Mouse (Mus musculus) kidney, postnatal 25 days (tissue): ENCODE measurements around the gene Btbd2.
"Not testable (repeated sequence)": the region's sequence is repeated elsewhere in the genome, so short reads cannot be mapped to it uniquely, and the experiment has no call there.

Experiments
- DNase-seq, 2 experiments: peaks; one replicate each; pipeline ENCODE4 v3.0.0; 2021; ENCODE audit warnings: mixed read lengths in 2 of 2

Gene Btbd2

GRCm38 (mm10) chr10:80669737-80670485 lies 13.0 kb upstream of the Btbd2 start:
- DNase-seq: peak; percentile 95 to 97

- no peak for DNase-seq
These were observed 12.1 kb upstream of the Btbd2 start for GRCm38 (mm10) chr10:80669018-80669417.

- DNase-seq: peak; percentile 60 to 88
These were observed 11.7 kb upstream of the Btbd2 start for GRCm38 (mm10) chr10:80668614-80669013.

- DNase-seq: no peak
These were observed 10.1 kb upstream of the Btbd2 start for GRCm38 (mm10) chr10:80666837-80667412.

GRCm38 (mm10) chr10:80665981-80666733 lies 9.3 kb upstream of the Btbd2 start:
- peak; percentile 33 to 80 for DNase-seq

- DNase-seq: peak; percentile 30 to 79
These were observed 8.6 kb upstream of the Btbd2 start for GRCm38 (mm10) chr10:80665459-80665858.

- DNase-seq: peak; percentile 85 to 93
These were observed 8.1 kb upstream of the Btbd2 start for GRCm38 (mm10) chr10:80665016-80665380.

GRCm38 (mm10) chr10:80664197-80665015 lies 7.5 kb upstream of the Btbd2 start:
- DNase-seq: peak; percentile 92 to 98

GRCm38 (mm10) chr10:80663485-80664196 lies 6.8 kb upstream of the Btbd2 start:
- DNase-seq: no peak

- peak; percentile 74 to 81 for DNase-seq
These were observed 4.3 kb upstream of the Btbd2 start for GRCm38 (mm10) chr10:80661149-80661548.

- peak; percentile 81 to 95 for DNase-seq
These were observed 2.3 kb upstream of the Btbd2 start for GRCm38 (mm10) chr10:80659213-80659612.

- DNase-seq: no peak
These were observed 2.0 kb upstream of the Btbd2 start for GRCm38 (mm10) chr10:80658841-80659202.

- DNase-seq: no peak
These were observed 1.4 kb upstream of the Btbd2 start for GRCm38 (mm10) chr10:80658194-80658840.

GRCm38 (mm10) chr10:80656130-80656862 lies 575 bp downstream of the Btbd2 start:
- peak; percentile 98 to 100 for DNase-seq

GRCm38 (mm10) chr10:80655406-80656129 lies 1.3 kb downstream of the Btbd2 start:
- no peak for DNase-seq

GRCm38 (mm10) chr10:80654866-80655265 lies 2.0 kb downstream of the Btbd2 start:
- DNase-seq: no peak

- DNase-seq: no peak
These were observed 3.6 kb downstream of the Btbd2 start for GRCm38 (mm10) chr10:80653156-80653720.

GRCm38 (mm10) chr10:80650392-80650791 lies 6.5 kb downstream of the Btbd2 start:
- no peak for DNase-seq

- not testable (repeated sequence) for DNase-seq
These were observed 7.0 kb downstream of the Btbd2 start for GRCm38 (mm10) chr10:80649910-80650309.

- no peak for DNase-seq
These were observed 9.9 kb downstream of the Btbd2 start for GRCm38 (mm10) chr10:80646936-80647335.
